Mouse (Mus musculus) thymus, adult 2 months (tissue): ENCODE measurements at regions not wholly inside any gene's neighbourhood (a gene's known extent, or its start where the extent isn't known, plus 50 kb on each side); places are given as distances from the start of the nearest gene placed in this dataset.

Experiments
- CTCF ChIP-seq: fragments of 200-500 bp; IDR thresholded peaks from 2 replicates; pipeline ENCODE4 v1.5.1; 2012; ENCODE audit warnings: mild to moderate bottlenecking, control low read depth, low read length, moderate library complexity, borderline replicate concordance; ENCODE audit not compliant: control insufficient read depth, poor library complexity, insufficient read depth; ENCODE audit errors: extremely low read depth
- POLR2A ChIP-seq: fragments of 200-500 bp; IDR thresholded peaks from 2 replicates; pipeline ENCODE4 v1.6.1; 2012; ENCODE audit warnings: mild to moderate bottlenecking, low read length, control low read depth, moderate library complexity; ENCODE audit not compliant: control insufficient read depth, poor library complexity, insufficient read depth; ENCODE audit errors: extremely low read depth

DNA sequence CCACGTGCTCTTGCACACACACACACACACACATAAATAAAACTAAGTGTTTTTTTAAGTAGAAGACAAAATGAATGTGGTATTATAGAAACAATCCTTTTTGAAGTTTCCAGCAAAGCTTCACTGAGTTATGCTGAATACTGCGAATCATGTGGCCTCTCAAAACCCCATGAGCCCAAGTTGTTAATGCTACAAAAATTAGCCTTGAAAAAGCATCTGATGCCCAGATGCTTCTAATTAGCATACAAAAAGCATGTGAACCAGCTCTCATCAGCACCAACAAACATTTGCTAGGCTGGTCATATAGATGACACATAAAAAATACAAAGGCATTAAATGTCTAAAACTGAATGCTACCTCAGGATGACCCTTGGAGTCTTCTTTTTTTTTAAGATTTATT lies 181.2 kb upstream of the Tsc22d2 start:
- no peak for TF ChIP-seq CTCF
- TF ChIP-seq POLR2A, result no peak
